Mouse (Mus musculus) olfactory bulb, adult 2 months (tissue): ENCODE results near the gene Pdlim5. TPM values are rescaled to one million over a fixed set of nuclear protein-coding genes. Genes with fewer than 3 reads are reported as not detected.
"Not testable (repeated sequence)": the region's sequence is repeated elsewhere in the genome, so short reads cannot be mapped to it uniquely, and the experiment has no call there.

Experiments
- H3K27ac ChIP-seq: fragments of 200-500 bp; 2 replicates; pipeline ENCODE4 v1.5.1; 2012; ENCODE audit warnings: low read depth, low read length; ENCODE audit not compliant: insufficient read depth
- H3K4me1 ChIP-seq: fragments of 200-500 bp; 2 replicates; pipeline ENCODE4 v1.6.1; 2012; ENCODE audit warnings: low read length; ENCODE audit not compliant: control insufficient read depth, insufficient read depth
- H3K4me3 ChIP-seq: fragments of 200-500 bp; 2 replicates; pipeline ENCODE4 v1.5.1; 2012; ENCODE audit warnings: mild to moderate bottlenecking, low read depth, low read length, moderate library complexity; ENCODE audit not compliant: insufficient read depth
- CTCF ChIP-seq: fragments of 200-500 bp; IDR thresholded peaks from 2 replicates; pipeline ENCODE4 v1.5.1; 2012; ENCODE audit warnings: low read depth, mild to moderate bottlenecking, low read length, moderate library complexity; ENCODE audit not compliant: insufficient read depth
- POLR2A ChIP-seq: fragments of 200-500 bp; IDR thresholded peaks from 2 replicates; pipeline ENCODE4 v1.6.1; 2012; ENCODE audit warnings: mild to moderate bottlenecking, low read depth, low read length, moderate library complexity; ENCODE audit not compliant: insufficient read depth
- WGBS: fragments of 180-500 bp; shearing (Covaris S2); methylation state at CpG from one replicate; pipeline ENCODE4 v1.1.7; 2018; 5-methylcytosine and 5-hydroxymethylcytosine counted together
- polyA plus RNA-seq: library from polyadenylated mRNA; stranded (reverse); fragments of >200 nt; gene quantifications from 2 replicates; pipeline ENCODE4 v1.2.4, GENCODE M21; 2012; ENCODE audit warnings: low replicate concordance; ENCODE audit not compliant: missing spikeins, insufficient read depth, insufficient read length

Gene Pdlim5
- polyA plus RNA-seq = not detected in 2 replicates

DNA sequence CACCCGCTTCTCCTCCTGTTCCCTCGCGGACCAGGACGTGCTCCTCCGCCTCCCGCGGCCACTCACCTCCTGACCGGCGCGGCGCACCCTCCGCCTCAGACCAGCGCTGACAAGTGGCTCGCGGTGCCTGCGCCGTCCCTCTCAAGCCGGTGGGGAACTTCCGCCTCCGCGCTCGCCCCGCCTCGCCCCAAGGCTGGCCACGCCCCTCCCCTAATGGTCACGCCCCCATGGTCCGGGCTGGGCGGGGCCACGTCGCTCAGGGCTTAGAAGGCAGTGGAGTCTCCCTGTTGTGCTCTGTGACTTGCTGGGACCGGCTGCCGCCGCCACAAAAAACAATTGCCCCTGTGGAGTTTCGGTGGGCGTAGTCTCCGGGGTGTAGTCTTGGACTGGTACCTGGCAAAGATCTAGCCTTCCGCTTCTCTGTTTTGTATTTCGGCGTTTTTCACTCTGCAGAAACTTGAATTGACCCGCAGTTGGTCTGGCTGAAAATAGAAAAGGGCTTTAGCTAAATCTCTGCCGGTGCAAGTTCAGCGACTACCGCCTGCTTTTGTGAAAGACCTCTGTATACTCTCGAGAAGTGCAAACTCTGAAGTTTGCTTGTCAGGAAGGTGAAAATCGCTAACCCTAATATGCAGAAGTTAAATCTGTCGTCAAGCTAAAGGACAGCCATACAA, at the start of gene Pdlim5:
Pdlim5 (minus strand) TSS at position 177 of the 674 bp plus-strand sequence.
- no peak for TF ChIP-seq CTCF
- TF ChIP-seq POLR2A = no peak
- Histone ChIP-seq H3K4me1 (peaks cover 11% of the 10 kb centered on the region), H3K4me3 (peak within 1 kb of the TSS; percentile 81), H3K27ac (0 out of 2 replicates have a peak within 1 kb of the TSS, but pooled peaks have one; percentile 17)
- WGBS = 1% methylated on average over 46 of the region's 46 CpGs

- Histone ChIP-seq H3K27ac (no peak overlapping the region), H3K4me3 (no peak overlapping the region), H3K4me1 (no peaks in the 10 kb centered on the region)
- 62% methylated on average over 4 of the region's 4 CpGs for whole genome bisulfite sequencing
- TF ChIP-seq CTCF = no peak
- TF ChIP-seq POLR2A = no peak
These were observed 48.2 kb upstream of the Pdlim5 start for GRCm38 (mm10) chr3:142443710-142444043.

DNA sequence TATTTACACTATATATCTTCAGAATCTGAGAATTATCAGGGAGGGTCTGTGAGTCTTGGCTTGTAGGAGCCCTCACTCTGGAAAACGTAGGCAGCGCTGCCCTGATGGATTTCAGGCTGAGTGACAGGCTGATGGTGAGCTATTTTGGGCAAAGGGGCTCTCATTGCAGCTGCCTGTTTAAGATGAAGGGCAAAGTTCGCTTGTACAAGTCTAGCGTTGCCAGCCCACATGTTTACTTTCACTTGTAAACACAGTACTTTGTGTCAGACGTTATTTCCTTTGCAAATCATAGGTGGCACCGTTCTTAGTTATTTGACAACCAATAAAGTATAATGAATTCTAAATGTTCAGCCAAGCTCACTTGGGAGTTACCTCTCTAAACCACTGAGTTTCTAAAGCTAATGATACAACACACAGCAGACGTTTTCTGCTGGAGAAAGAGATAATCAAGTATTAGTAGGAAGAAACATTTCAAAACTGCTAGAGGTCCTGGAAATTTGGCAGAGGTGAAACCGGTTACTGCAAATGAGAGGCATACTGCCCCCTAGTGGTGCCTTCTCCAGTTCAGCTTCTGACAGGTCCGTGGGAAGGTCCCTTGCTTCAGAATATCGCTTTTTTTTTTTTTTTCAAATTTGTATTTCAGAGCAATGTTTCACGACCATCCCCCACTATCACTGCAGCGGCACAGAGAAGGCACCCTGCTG, 47.7 kb upstream of the Pdlim5 start:
- WGBS = 10% methylated on average over 12 of the region's 12 CpGs
- Histone ChIP-seq H3K4me3 (no peak overlapping the region), H3K27ac (no peak overlapping the region), H3K4me1 (no peaks in the 10 kb centered on the region)
- TF ChIP-seq CTCF (0 out of 2 replicates have a peak, but pooled peaks have one; percentile 35), POLR2A (no peak)

GRCm38 (mm10) chr3:142442161-142442560, 46.7 kb upstream of the Pdlim5 start:
- Histone ChIP-seq H3K27ac (no peak overlapping the region), H3K4me3 (no peak overlapping the region), H3K4me1 (no peaks in the 10 kb centered on the region)
- WGBS = 95% methylated on average over 7 of the region's 7 CpGs
- no peak for TF ChIP-seq POLR2A
- TF ChIP-seq CTCF = no peak

- no peak for TF ChIP-seq POLR2A
- WGBS = 78% methylated on average over 5 of the region's 5 CpGs
- no peaks in the 10 kb centered on the region for H3K4me1 ChIP-seq
- no peak overlapping the region for H3K27ac ChIP-seq
- no peak overlapping the region for H3K4me3 ChIP-seq
These were observed 45.6 kb upstream of the Pdlim5 start for GRCm38 (mm10) chr3:142441142-142441541.

DNA sequence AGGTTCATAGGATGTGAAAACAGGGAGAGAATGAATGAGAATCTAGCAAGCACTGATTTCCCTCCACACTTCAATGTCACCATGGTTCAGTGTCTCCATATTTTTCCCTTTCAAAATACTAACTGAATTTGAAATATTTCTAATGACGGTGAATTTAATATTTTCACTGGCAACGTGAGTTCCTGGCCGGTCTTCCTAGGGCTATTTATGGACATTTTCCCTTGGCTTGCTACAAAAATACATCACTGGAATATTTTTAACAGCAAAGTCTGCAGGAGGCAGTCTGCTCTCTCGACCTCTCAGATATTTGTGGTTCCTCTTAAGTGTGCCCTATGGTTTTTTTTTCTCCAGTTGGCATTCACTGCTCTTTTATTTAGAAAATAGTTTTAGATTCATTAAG, 44.7 kb upstream of the Pdlim5 start:
- Histone ChIP-seq H3K4me3 (no peak overlapping the region), H3K27ac (no peak overlapping the region), H3K4me1 (no peaks in the 10 kb centered on the region)
- 70% methylated on average over 4 of the region's 4 CpGs for WGBS
- TF ChIP-seq CTCF (no peak), POLR2A (no peak)

DNA sequence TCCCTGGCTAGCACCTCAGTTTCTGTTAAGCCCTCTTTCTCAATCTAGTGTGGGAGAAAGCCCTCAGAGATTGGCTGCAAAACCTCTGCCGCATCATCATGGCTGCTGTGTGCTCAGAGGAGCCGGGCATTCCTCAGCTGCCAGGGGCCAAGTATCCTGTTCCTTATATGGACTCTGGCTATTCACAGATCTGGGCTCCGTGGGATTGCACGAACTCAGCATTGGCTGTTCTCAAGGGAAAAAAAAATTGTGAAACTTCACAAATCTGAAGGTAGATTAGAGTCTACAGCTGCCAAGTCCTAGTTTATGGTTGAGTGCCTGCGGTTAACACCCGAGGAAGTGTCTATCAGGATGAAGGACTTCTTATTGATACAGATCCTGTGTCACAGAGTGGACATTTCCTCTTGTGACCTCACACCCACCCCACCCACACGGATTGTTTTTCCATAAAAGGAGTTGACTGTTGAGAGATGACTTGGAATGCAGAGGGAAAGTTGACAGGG, 44.1 kb upstream of the Pdlim5 start:
- H3K4me1 ChIP-seq = no peaks in the 10 kb centered on the region
- no peak overlapping the region for H3K27ac ChIP-seq
- no peak overlapping the region for H3K4me3 ChIP-seq
- no peak for TF ChIP-seq POLR2A
- TF ChIP-seq CTCF = no peak
- whole genome bisulfite sequencing = 70% methylated on average over 7 of the region's 7 CpGs

GRCm38 (mm10) chr3:142438630-142439029, 43.1 kb upstream of the Pdlim5 start:
- H3K4me3 ChIP-seq, H3K4me1 ChIP-seq, H3K27ac ChIP-seq: not testable (repeated sequence)
- WGBS = 96% methylated on average over 8 of the region's 8 CpGs

DNA sequence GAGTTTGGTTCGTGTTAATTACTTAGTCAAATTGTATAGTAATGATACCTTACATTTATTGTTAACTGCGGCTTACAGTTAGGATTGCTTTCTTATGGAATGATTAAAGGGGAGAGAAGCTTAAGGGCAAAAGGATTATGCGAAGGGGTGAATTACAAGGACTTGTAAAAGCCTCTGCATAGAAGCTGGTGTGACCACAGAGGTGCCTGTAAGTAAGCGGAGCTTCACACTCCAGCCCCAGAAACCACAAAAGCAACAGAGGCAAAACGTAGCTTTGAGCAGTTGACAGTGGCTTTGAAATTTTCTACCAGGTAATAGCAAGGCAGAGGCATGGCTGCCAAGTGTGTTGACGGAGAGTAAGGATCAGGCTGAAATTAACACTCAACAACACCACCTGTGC, 41.3 kb upstream of the Pdlim5 start:
- Histone ChIP-seq H3K4me3 (no peak overlapping the region), H3K27ac (no peak overlapping the region), H3K4me1 (no peaks in the 10 kb centered on the region)
- WGBS = 71% methylated on average over 6 of the region's 6 CpGs
- TF ChIP-seq POLR2A (no peak), CTCF (no peak)

GRCm38 (mm10) chr3:142436212-142436611, 40.7 kb upstream of the Pdlim5 start:
- no peak for TF ChIP-seq CTCF
- no peak for TF ChIP-seq POLR2A
- no peak overlapping the region for H3K27ac ChIP-seq
- H3K4me3 ChIP-seq = no peak overlapping the region
- WGBS = 90% methylated on average over 5 of the region's 5 CpGs
- H3K4me1 ChIP-seq = no peaks in the 10 kb centered on the region
